Mouse (Mus musculus) layer of hippocampus, postnatal 25 days (tissue): ENCODE measurements around the gene Myl7. TPM values are rescaled to one million over a fixed set of nuclear protein-coding genes. Genes with fewer than 3 reads are reported as not detected.
"Not testable (repeated sequence)": the region's sequence is repeated elsewhere in the genome, so short reads cannot be mapped to it uniquely, and the experiment has no call there.

Source experiments
- DNase-seq, 2 experiments: peaks; one replicate each; pipeline ENCODE4 v3.0.0; 2022; ENCODE audit warnings: mixed read lengths in 2 of 2, low spot score in 1 of 2; ENCODE audit errors: extremely low spot score in 1 of 2
- total RNA-seq, 2 experiments: library from RNA; stranded (reverse); gene quantifications; 2 replicates each; pipeline ENCODE4 v1.2.3; 2021

Gene Myl7
- not detected for total RNA-seq

GRCm38 (mm10) chr11:5898531-5898930 lies at the start of gene Myl7:
Gene Myl7, minus strand, starts transcription at chr11:5898782.
- DNase-seq, result no peak

DNA sequence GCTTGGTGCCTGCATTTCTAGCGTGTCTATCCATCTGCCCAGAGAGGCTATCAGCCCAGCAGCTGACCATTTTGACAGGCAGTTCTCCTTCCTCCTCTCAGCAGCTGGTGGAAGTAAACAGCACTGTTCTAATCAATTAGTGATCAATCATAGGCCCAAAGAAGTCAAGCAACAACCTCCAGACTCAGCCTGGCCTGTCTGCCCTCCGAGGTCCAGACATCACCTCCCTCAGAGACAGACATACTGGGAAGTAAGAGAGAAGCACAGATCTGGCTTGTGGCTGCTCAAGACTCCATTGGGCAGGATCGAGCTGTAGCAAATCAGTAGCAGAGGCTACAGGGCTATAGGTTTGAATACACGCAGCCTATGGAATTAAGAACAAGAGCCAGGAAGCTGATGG lies 49.2 kb upstream of the Myl7 start:
- no peak for DNase-seq

DNA sequence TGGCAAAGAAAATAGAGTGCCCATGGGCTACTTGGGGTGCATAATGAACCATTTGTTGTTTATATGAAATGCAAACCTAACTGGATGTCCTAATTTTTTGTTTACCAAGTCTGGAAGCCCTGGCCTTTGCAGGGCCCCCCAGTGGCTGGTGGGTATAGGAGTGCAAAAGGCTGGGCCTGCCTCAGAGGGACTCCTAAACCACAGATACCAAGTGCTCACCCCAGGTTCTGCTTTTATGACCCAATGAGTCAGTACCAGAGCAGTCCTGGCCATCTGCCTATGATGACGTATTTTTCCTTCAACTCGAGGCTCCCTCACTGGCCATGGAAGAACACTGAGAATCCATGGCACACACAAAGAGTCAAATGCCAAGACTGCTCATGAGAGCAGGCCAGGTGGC lies 46.5 kb upstream of the Myl7 start:
- no peak for DNase-seq

DNA sequence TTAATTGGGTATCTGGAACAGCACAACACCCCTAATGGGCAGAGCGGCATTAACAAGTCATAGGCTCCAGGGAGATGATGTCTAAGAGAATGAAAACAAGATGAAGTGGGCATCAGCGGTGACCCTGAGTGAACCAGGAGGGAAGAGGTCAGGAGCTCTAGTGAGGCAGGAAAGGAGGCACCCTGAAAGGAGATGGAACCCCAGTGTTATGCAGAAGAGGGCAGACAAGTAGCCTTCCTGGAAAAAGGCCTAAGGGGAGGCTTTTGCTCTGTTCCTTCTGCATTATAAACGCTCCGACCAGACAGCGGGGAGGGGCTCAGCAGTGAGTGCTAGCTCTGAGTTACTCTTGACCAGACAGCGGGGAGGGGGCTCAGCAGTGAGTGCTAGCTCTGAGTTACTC lies 44.4 kb upstream of the Myl7 start:
- no peak for DNase-seq

- not testable (repeated sequence) for DNase-seq
Measured at GRCm38 (mm10) chr11:5934531-5934930, 35.9 kb upstream of the Myl7 start.

DNA sequence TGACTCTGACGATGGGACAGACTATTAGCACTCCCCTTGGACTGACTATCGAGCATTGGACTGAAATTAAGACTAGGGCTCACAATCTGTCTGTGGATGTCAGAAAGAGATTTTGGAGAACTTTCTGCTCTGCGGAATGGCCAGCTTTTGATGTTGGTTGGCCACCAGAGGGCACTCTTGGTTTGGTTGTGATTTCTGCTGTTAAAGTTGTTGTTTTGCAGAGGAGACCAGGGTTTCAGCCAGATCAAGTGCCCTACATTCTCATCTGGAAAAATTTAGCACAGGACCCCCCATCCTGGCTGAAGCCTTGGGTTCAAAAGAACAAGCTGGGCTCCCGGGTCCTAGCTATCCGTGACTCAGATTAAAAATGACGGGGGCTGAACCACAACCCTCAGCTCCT lies 33.4 kb upstream of the Myl7 start:
- peak in 1 of 2 experiments; percentile 45 for DNase-seq

DNA sequence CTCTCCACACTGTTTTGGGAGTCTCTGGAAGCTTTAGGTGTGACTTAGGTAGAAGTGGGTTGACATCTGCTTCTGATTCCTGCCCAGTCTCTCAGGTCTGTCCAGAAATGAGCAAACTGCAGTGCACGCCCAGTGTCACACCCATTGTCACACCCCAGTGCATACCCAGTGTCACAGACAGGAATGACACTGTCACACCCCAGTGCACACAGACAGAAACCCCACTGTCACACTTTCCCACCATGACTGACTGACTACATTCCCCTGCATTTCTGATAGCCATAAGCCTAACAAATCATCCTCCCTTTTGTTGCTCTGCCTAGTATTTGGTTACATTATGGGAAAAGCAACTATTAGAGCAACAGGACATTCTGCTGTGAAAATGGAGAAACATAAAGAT lies 32.0 kb upstream of the Myl7 start:
- DNase-seq, result no peak

- DNase-seq, result no peak
Measured at GRCm38 (mm10) chr11:5926696-5927220, 28.2 kb upstream of the Myl7 start.

DNA sequence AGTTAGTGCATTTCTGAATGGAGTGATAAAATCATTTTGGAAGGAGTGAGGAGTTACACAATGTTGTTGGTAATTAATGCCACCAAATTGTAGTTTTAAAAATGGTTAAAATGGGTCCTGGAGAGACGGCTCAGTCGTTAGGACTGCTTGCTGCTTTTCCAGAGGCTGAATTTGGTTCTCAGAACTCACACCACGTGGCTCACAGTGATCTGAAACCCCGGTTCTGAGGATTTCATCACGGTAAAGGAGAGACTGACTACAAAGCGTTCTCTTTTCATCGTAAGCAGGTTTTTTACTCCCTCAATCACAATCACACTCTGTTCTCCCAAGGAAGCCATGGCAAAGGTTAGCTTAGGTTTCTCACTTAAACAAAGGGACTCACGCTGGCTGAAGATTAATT lies 26.1 kb upstream of the Myl7 start:
- no peak for DNase-seq

DNA sequence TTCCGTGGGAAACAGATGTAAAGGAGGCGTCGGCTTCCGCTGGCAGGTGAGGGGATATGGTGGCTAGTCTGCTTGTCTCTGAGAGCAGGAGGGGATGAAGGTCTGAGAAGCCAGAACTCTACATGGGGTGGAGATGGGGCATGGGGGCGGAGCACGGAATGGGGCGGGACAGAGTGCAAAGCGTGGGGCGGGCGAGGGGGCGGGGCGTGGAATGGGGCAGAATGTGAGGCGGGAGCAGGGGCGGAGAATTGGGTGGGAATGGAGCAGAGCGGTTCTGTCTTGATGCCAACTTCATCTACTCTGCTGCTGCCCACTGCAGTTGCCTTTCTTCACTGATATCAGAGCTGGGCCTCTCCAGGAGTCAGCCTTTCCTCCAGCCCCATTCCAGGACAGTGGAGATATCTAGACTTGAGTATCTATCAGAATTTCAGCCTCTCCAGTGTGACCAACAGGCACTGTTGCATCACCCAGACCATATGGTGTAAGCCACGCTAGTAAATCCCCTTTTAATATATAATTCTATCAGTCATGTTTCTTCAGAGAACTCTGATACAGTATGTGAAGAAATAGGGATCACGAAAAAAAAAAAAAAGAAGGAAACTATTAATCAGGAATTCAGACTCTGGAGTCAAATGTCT lies 21.9 kb upstream of the Myl7 start:
- no peak for DNase-seq

DNA sequence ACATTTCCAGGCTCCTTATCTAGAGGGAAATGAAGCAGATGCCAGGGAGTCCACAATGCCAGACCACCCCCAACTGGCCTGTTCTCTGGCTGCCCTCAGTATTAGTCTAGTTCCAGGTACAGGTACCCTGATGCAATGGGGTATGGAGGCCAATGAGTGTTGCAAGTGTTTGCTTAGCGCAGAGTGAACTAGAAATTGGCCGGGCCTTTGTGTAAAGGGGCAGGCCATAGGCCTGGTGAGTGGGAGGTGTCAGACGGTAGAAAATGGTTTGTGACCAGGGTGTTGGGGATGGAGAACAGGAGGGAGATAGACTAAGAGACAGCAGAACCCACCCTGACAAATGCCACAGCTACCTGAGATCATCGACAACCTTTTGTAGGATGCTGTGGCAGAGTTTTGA lies 21.0 kb upstream of the Myl7 start:
- no peak for DNase-seq

DNA sequence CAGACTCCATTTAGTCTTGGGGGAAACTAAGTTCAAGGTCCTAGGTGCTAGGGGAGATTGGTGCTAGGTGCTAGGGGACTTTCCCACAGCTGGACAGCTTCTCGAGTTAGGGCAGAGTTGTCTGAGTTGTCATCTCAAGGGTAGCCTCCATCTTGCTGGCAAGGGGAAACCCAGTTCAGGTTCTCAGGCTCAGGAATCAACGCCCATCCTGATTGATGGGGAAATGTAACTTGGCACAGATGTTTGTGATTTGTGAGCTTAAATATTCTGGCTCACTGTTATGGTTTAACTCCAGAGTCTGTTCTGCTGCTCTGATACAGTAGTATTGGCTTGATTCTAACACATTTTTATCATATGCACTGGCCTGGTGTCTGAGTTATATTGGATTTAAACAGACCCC lies 19.5 kb upstream of the Myl7 start:
- DNase-seq, result no peak

GRCm38 (mm10) chr11:5916178-5916548 lies 17.6 kb upstream of the Myl7 start:
- no peak for DNase-seq

- no peak for DNase-seq
Measured at GRCm38 (mm10) chr11:5915429-5916177, 17.0 kb upstream of the Myl7 start.

GRCm38 (mm10) chr11:5914940-5915339 lies 16.4 kb upstream of the Myl7 start:
- DNase-seq, result no peak

DNA sequence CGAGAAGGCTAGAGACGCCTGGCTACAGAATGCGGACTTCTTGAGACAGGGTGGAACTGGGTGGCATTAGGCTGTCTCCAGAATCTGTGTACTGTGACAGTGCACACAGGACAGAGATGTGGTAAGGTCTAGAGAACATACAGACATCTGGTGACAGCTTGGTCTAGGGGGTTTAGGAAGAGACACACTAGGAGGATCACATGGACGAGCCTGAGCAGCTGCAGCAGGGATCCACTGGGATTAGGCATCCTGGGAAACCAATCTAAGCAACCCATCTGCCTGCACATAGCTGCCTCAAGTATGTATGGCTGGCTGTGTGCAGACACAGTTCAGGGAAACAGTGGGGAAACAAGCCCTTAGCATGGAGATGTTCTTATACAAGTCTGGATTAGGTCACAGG lies 15.4 kb upstream of the Myl7 start:
- DNase-seq, result no peak

DNA sequence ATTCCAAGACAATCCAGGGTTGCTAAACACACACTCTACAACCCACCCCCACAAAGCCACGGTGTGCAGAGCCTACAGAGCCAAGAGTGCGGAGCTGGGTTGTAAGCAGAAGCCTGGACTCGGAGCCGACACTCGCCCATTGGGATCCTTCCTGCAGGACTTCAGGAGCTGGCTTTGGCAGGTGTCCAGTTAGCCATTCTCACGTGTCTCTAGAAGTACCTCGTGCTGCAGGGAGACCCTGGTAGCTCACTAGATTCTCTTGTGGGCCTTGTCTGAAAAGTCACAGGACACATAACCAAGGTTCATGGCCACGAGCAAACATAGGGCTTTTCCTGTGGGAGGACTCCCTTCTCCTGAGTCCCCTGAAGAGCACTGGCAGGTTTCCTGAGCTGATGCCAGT lies 14.7 kb upstream of the Myl7 start:
- no peak for DNase-seq

DNA sequence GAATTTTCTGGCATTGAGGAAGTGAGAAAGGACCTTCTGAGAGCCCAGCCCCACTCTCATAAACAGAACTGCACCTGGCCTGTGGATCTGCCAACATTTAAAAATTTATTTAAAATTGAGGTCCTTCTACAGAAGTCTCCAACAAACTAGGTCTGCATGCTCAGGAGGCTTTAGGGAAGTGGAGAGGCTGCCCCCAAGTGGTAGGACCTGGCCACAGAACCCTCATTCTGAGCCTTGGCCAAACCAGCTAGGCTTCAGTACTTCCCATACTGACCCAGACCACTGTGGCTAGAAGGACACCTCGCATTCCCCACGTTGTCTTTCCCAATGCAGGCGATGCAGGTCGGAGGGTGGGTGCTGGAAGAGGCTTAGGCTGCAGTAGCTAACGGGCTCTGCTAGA lies 14.1 kb upstream of the Myl7 start:
- peak in 1 of 2 experiments; percentile 71 for DNase-seq

DNA sequence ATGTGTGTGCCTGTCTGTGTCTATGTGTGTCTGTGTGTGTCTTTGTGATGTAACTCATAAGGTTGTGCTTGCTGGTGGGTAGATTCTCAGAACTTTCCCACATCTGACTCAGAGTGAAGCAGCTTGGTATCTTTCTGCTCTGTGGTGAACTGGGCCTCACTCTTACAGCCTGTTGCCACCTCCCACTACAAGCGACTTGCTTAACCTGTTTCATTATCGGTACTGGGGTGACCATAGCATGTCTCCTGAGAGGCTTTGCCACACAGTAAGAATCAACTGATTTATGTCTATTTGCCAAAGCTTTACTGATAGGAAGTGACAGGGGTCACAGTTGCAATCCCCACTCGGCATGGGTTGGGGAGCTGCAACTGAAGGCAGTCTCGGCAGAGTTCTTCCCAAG lies 10.1 kb upstream of the Myl7 start:
- no peak for DNase-seq

DNA sequence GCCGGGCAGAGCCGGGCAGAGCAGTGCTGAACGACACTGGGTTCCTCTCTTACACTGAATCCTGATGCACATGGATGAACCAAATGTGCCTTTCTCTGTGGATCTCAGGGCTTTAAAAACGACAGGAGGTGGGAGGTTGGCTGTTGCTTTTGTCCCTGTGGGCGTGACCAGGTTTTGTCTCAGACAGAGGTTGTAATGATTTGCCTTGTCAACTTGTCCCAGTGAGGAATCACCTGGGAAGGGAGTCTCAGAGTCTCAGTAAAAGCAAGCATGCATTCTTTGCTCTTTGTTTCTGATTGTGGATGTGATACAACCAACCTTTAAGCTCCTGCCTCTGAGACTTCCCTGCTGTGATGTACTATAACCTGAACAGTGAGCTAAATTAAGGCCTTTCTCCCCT lies 8.5 kb upstream of the Myl7 start:
- DNase-seq, result no peak

DNA sequence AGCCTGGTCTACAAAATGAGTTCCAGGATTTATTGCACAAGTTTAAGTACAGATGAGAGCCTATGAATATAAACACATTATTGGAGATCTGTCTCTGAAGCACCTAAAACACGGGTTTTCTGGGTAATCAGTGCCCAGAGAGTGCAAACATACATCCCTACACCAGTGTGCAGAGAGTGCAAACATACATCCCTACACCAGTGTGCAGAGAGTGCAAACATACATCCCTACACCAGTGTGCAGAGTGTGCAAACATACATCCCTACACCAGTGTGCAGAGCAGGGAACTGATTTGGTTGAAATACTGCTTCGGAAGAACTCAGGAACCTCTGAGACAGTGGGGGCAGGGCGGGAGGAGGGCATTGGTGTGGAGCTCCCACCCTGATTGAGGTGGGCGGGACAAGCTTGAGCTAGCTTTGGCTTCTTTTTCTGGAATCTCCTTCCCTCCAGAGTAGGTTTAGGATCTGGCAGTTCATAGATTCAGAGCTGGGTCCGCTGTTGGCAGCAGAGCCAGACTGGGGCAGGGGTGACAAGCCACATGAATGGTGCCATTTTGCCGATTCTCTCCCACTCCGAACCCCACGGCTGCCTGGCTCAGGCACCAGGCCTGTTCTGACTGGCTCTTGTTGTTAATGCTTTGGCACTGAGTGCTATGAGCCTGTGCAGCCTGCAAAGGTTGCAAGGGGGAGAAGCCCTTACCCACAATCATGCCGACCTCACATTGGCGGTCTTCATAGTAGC lies 7.4 kb upstream of the Myl7 start:
- no peak for DNase-seq
